Mouse (Mus musculus): ENCODE measurements around the gene Pdzrn4.

- no peak for TF ChIP-seq CTCF (IDR thresholded peaks at IDR 0.05 in 2 of 3, conservative IDR thresholded peaks at IDR 0.05 in 1 of 3; ENCODE audit: control insufficient read depth in 1 of 3, insufficient read depth in 1 of 3, low read depth in 2 of 3, low read length in 3 of 3, poor library complexity in 1 of 3, severe bottlenecking in 1 of 3)
- TF ChIP-seq POLR2A (IDR thresholded peaks at IDR 0.05; ENCODE audit: control insufficient read depth in 1 of 2, insufficient read depth in 1 of 2, low read depth in 1 of 2, low read length in 2 of 2, poor library complexity in 1 of 2), result no peak
- TF ChIP-seq TCF12 (IDR thresholded peaks at IDR 0.05; ENCODE audit: low read depth, low read length), result no peak
- TF ChIP-seq JUND (IDR thresholded peaks at IDR 0.05; ENCODE audit: low read depth, low read length), result no peak
- TF ChIP-seq CHD1 (IDR thresholded peaks at IDR 0.05; ENCODE audit: low read depth, low read length), result no peak
- no peak for TF ChIP-seq MAX (IDR thresholded peaks at IDR 0.05; ENCODE audit: low read length)
These were observed 32.5 kb upstream of the Pdzrn4 start for GRCm38 (mm10) chr15:92364153-92364552.

All from MEL (cell line).